Mouse (Mus musculus): ENCODE measurements around the gene Efna5.

DNA sequence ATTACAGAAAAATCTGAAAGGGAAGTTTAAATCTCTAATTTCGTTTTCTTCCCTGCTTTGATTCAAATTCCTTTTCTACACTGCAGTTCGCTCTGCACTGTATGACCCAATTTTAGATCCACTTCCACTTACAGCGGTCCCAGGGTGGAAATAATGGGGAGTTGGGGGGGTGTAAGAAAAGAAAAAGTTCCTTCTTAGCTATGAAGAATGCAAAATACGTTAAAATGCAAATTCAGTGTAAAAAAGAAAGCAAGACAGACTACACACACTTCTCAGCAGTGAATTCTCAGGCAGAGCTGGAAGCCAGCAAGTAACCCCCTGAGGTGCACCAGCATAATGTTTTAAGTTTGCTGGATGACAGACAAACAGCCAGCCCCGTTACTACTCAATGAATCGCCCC lies 174.7 kb downstream of the Efna5 start:
- TF ChIP-seq CTCF (IDR thresholded peaks at IDR 0.05; ENCODE audit: borderline replicate concordance, insufficient read depth, low read depth, low read length) = no peak
- TF ChIP-seq POLR2A (IDR thresholded peaks at IDR 0.05; ENCODE audit: borderline replicate concordance, insufficient read depth, low read length) = no peak

All from cerebellum, adult 2 months (tissue).